Mouse (Mus musculus) heart, embryonic 12.5 days (tissue): Measurements from ENCODE around the gene Hnf1a. TPM values are rescaled to one million over a fixed set of nuclear protein-coding genes. Genes with fewer than 3 reads are reported as not detected.
"Not testable (repeated sequence)": the region's sequence is repeated elsewhere in the genome, so short reads cannot be mapped to it uniquely, and the experiment has no call there.

Source experiments
- ATAC-seq: fragments of 200-750 bp; cut with Nextera tagmentation; 2 replicates; pipeline ENCODE4 v1.8.0; 2017; ENCODE audit warnings: moderate TSS enrichment, moderate library complexity; ENCODE audit not compliant: insufficient number of reproducible peaks, low FRiP score
- H3K27ac ChIP-seq: fragments of 300-500 bp; sonication (generic); 2 replicates; pipeline ENCODE4 v1.5.1; 2016; ENCODE audit warnings: mild to moderate bottlenecking, moderate library complexity; ENCODE audit not compliant: poor library complexity, severe bottlenecking
- H3K27me3 ChIP-seq: fragments of 300-500 bp; sonication (generic); replicated peaks from 2 replicates; pipeline ENCODE4 v1.6.1; 2016; ENCODE audit warnings: mild to moderate bottlenecking, moderate library complexity
- H3K36me3 ChIP-seq: fragments of 300-500 bp; sonication (generic); 2 replicates; pipeline ENCODE4 v1.6.1; 2016; ENCODE audit warnings: mild to moderate bottlenecking, moderate library complexity
- H3K4me1 ChIP-seq: fragments of 300-500 bp; sonication (generic); replicated peaks from 2 replicates; pipeline ENCODE4 v1.6.1; 2016; ENCODE audit warnings: mild to moderate bottlenecking
- H3K4me2 ChIP-seq: fragments of 300-500 bp; sonication (generic); 2 replicates; pipeline ENCODE4 v1.6.1; 2016; ENCODE audit warnings: mild to moderate bottlenecking, moderate library complexity
- H3K4me3 ChIP-seq: fragments of 300-500 bp; sonication (generic); 2 replicates; pipeline ENCODE4 v1.5.1; 2016; ENCODE audit warnings: mild to moderate bottlenecking
- H3K9ac ChIP-seq: fragments of 300-500 bp; sonication (generic); 2 replicates; pipeline ENCODE4 v1.6.1; 2016; ENCODE audit warnings: mild to moderate bottlenecking, moderate library complexity
- H3K9me3 ChIP-seq: fragments of 300-500 bp; sonication (generic); replicated peaks from 2 replicates; pipeline ENCODE4 v1.6.1; 2016; ENCODE audit warnings: mild to moderate bottlenecking, moderate library complexity
- whole genome bisulfite sequencing: fragments of 180-500 bp; shearing (Covaris S2); methylation state at CpG from one replicate; pipeline ENCODE4 v1.1.7; 2016; 5-methylcytosine and 5-hydroxymethylcytosine counted together
- polyA plus RNA-seq: library from polyadenylated mRNA; unstranded; fragments of >200 nt; fragmentation: Nextera tagmentation; extraction: Ambion mirVana; gene quantifications from 2 replicates; pipeline ENCODE4 v1.2.1, GENCODE M21; 2016

The Hnf1a gene
- polyA plus RNA-seq, 1 experiment from 2014 or later: 0.19 TPM

- peaks cover 14% of the 10 kb centered on the region; the same call in 1 of the 2 replicates for H3K4me1 ChIP-seq
- no peak for ATAC-seq
- peaks cover 48% of the 10 kb centered on the region for H3K36me3 ChIP-seq
- H3K27ac ChIP-seq: no peak overlapping the region
- no peaks in the 10 kb centered on the region for H3K9me3 ChIP-seq
- no peak overlapping the region for H3K4me3 ChIP-seq
- no peak overlapping the region for H3K4me2 ChIP-seq
- WGBS: 95% methylated on average over 10 of the region's 10 CpGs
- H3K9ac ChIP-seq: no peak overlapping the region
- no peaks in the 10 kb centered on the region for H3K27me3 ChIP-seq
Observed at GRCm38 (mm10) chr5:114945072-114945471, 25.8 kb downstream of the Hnf1a start.

- Histone ChIP-seq H3K27me3 (no peaks in the 10 kb centered on the region), H3K4me1 (peaks cover 3% of the 10 kb centered on the region; the same call in 1 of the 2 replicates), H3K4me3 (peak overlapping the region; percentile 68), H3K9me3 (0 out of 2 replicates have a peak, but pooled peaks cover 5% of the 10 kb centered on the region), H3K27ac (no peak overlapping the region), H3K9ac (peak overlapping the region; percentile 85), H3K36me3 (peaks cover 25% of the 10 kb centered on the region), H3K4me2 (peak overlapping the region; percentile 86)
- ATAC-seq: no peak
- 39% methylated on average over 4 of the region's 4 CpGs for WGBS
Observed at GRCm38 (mm10) chr5:114942766-114943130, 28.1 kb downstream of the Hnf1a start.

- Histone ChIP-seq H3K36me3 (peaks cover 20% of the 10 kb centered on the region), H3K4me1 (peaks cover 3% of the 10 kb centered on the region; the same call in 1 of the 2 replicates), H3K4me2 (peak within 1 kb of the TSS; percentile 86), H3K4me3 (peak within 1 kb of the TSS; percentile 68), H3K9me3 (0 out of 2 replicates have a peak, but pooled peaks cover 5% of the 10 kb centered on the region), H3K27ac (peak within 1 kb of the TSS; percentile 62; the same call in 1 of the 2 replicates), H3K27me3 (no peaks in the 10 kb centered on the region), H3K9ac (peak within 1 kb of the TSS; percentile 85)
- WGBS: under 1% methylated on average over 39 of the region's 39 CpGs
- ATAC-seq: peak; percentile 92
Observed at GRCm38 (mm10) chr5:114942074-114942765, 28.7 kb downstream of the Hnf1a start, which contains the start of gene 2210016L21Rik. Gene 2210016L21Rik, plus strand, starts transcription at chr5:114942158.

GRCm38 (mm10) chr5:114941138-114941537 lies 29.8 kb downstream of the Hnf1a start:
- ATAC-seq, H3K4me2 ChIP-seq: not testable (repeated sequence)
- WGBS: 51% methylated on average over 3 of the region's 3 CpGs

GRCm38 (mm10) chr5:114935838-114936237 lies 35.1 kb downstream of the Hnf1a start:
- no peak for ATAC-seq
- Histone ChIP-seq H3K4me2 (no peak overlapping the region), H3K4me1 (no peaks in the 10 kb centered on the region), H3K9ac (no peak overlapping the region), H3K27me3 (no peaks in the 10 kb centered on the region), H3K36me3 (no peaks in the 10 kb centered on the region), H3K27ac (no peak overlapping the region), H3K4me3 (no peak overlapping the region), H3K9me3 (0 out of 2 replicates have a peak, but pooled peaks cover 5% of the 10 kb centered on the region)
- WGBS: 48% methylated on average over 3 of the region's 3 CpGs

More at GRCm38 (mm10) chr5:114941138-114941537, 29.8 kb downstream of the Hnf1a start:
- not testable (repeated sequence) for H3K4me1 ChIP-seq, H3K4me3 ChIP-seq, H3K27ac ChIP-seq, H3K9me3 ChIP-seq, H3K27me3 ChIP-seq, H3K9ac ChIP-seq, H3K36me3 ChIP-seq

GRCm38 (mm10) chr5:114933206-114933605 lies 37.7 kb downstream of the Hnf1a start:
- WGBS: 78% methylated on average over 8 of the region's 8 CpGs
- no peak overlapping the region for H3K4me2 ChIP-seq
- H3K36me3 ChIP-seq: no peaks in the 10 kb centered on the region
- H3K27ac ChIP-seq: no peak overlapping the region
- H3K4me1 ChIP-seq: no peaks in the 10 kb centered on the region
- ATAC-seq: no peak
- H3K27me3 ChIP-seq: no peaks in the 10 kb centered on the region
- H3K9me3 ChIP-seq: 0 out of 2 replicates have a peak, but pooled peaks cover under 1% of the 10 kb centered on the region
- no peak overlapping the region for H3K9ac ChIP-seq
- H3K4me3 ChIP-seq: no peak overlapping the region

- Histone ChIP-seq H3K9ac (no peak overlapping the region), H3K4me1 (no peaks in the 10 kb centered on the region), H3K27me3 (no peaks in the 10 kb centered on the region), H3K27ac (no peak overlapping the region), H3K4me2 (no peak overlapping the region), H3K9me3 (no peaks in the 10 kb centered on the region), H3K36me3 (no peaks in the 10 kb centered on the region), H3K4me3 (no peak overlapping the region)
- ATAC-seq: no peak
- 55% methylated on average over 5 of the region's 5 CpGs for WGBS
Observed at GRCm38 (mm10) chr5:114931626-114932025, 39.3 kb downstream of the Hnf1a start.

GRCm38 (mm10) chr5:114926753-114927152 lies 44.1 kb downstream of the Hnf1a start:
- H3K4me1 ChIP-seq: peaks cover 6% of the 10 kb centered on the region
- no peaks in the 10 kb centered on the region for H3K27me3 ChIP-seq
- H3K9ac ChIP-seq: no peak overlapping the region
- no peak for ATAC-seq
- no peak overlapping the region for H3K4me3 ChIP-seq
- H3K27ac ChIP-seq: no peak overlapping the region
- H3K36me3 ChIP-seq: no peaks in the 10 kb centered on the region
- no peak overlapping the region for H3K4me2 ChIP-seq
- 75% methylated on average over 9 of the region's 9 CpGs for WGBS
- H3K9me3 ChIP-seq: no peaks in the 10 kb centered on the region

GRCm38 (mm10) chr5:114926153-114926684 lies 44.7 kb downstream of the Hnf1a start:
- no peak overlapping the region for H3K9ac ChIP-seq
- H3K27me3 ChIP-seq: no peaks in the 10 kb centered on the region
- no peak overlapping the region for H3K4me3 ChIP-seq
- H3K4me2 ChIP-seq: no peak overlapping the region
- no peak for ATAC-seq
- H3K4me1 ChIP-seq: peaks cover 6% of the 10 kb centered on the region
- H3K27ac ChIP-seq: no peak overlapping the region
- no peaks in the 10 kb centered on the region for H3K36me3 ChIP-seq
- H3K9me3 ChIP-seq: no peaks in the 10 kb centered on the region
- WGBS: 68% methylated on average over 1 of the region's 1 CpGs

GRCm38 (mm10) chr5:114922998-114923473 lies 47.9 kb downstream of the Hnf1a start, which contains the start of gene Oasl1:
Gene Oasl1, plus strand, starts transcription at chr5:114923240.
- Histone ChIP-seq H3K9me3 (no peaks in the 10 kb centered on the region), H3K27me3 (no peaks in the 10 kb centered on the region), H3K4me1 (peaks cover 6% of the 10 kb centered on the region), H3K36me3 (no peaks in the 10 kb centered on the region), H3K9ac (no peak within 1 kb of the TSS), H3K4me3 (peak within 1 kb of the TSS; percentile 24), H3K27ac (no peak within 1 kb of the TSS), H3K4me2 (peak within 1 kb of the TSS; percentile 52)
- 50% methylated on average over 15 of the region's 15 CpGs for WGBS
- ATAC-seq: peak; percentile 61; the same call in 1 of the 2 replicates

- Histone ChIP-seq H3K36me3 (no peaks in the 10 kb centered on the region), H3K27ac (no peak overlapping the region), H3K4me1 (peaks cover 6% of the 10 kb centered on the region), H3K4me3 (no peak overlapping the region), H3K9ac (no peak overlapping the region), H3K9me3 (no peaks in the 10 kb centered on the region), H3K27me3 (no peaks in the 10 kb centered on the region), H3K4me2 (no peak overlapping the region)
- 60% methylated on average over 10 of the region's 10 CpGs for WGBS
- ATAC-seq: peak; percentile 71; the same call in 1 of the 2 replicates
Observed at GRCm38 (mm10) chr5:114922366-114922731, 48.5 kb downstream of the Hnf1a start.
